9 mouse cellular contexts compared by ENCODE assay signal in the genomic region with DNA sequence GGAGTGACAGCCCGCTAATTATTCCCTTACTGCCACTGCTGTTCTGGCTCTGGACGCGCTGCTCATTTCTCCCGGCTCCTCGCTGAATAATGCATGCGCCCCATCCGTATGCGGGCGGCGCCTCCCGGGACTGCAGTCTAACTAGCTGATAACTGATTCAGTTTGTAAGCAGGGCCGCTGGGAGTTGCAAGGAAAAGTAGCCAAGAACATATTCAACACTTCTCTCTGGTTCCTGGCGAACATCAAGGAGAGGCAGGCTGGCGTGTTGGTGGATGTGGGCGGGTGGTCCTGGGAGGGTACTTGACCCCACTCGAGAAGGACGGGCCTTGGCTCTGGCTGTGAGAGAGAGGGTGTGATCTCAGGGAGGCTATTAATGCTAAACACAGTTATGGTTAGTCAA. TPM values are rescaled to one million over a fixed set of nuclear protein-coding genes. Genes with fewer than 3 reads are reported as not detected.
DNase-seq lines count a peak whose midpoint lies in the region; ATAC-seq and TF ChIP-seq lines count a peak whose summit lies in the region.
"Had no signal": no experiment of that assay in that cellular context is flagged by ENCODE, and none has a peak within 500 bp of the region (broad histone marks: within the 10 kb centered on the region; RNA-seq: fewer than 3 reads in every experiment).

No protein-coding gene starts in this region.

- 2% methylated on average over 17 of the region's 17 CpGs for WGBS in hindbrain, embryonic 12.5 days
- 10% methylated on average over 17 of the region's 17 CpGs for WGBS in stomach, embryonic 15.5 days

- H3K4me2 ChIP-seq in hindbrain, embryonic 12.5 days (replicated peaks), result peak overlapping the region; percentile 53
- H3K4me2 ChIP-seq in stomach, embryonic 15.5 days, result peak overlapping the region; percentile 60

- DNase-seq in brain, embryonic 18.5 days (ENCODE audit: low read depth, low spot score), result peak; percentile 87
- peak; percentile 82 to 86 for DNase-seq in frontal cortex, postnatal 36 days (ENCODE audit: low spot score in 2 of 2)
- DNase-seq in layer of hippocampus, postnatal 14 days (ENCODE audit: low spot score in 2 of 2), result peak; percentile 71 to 89
- DNase-seq in lung, postnatal 36 days, result peak; percentile 42
- no peak for DNase-seq in spleen, postnatal 36 days (ENCODE audit: low spot score in 2 of 2)
- DNase-seq: liver, embryonic 13.5 days had no signal

- H3K9ac ChIP-seq in hindbrain, embryonic 12.5 days, result no peak overlapping the region
- H3K9ac ChIP-seq in stomach, embryonic 15.5 days, result no peak overlapping the region
- H3K9ac ChIP-seq: liver, embryonic 13.5 days had no signal

- H3K27me3 ChIP-seq in E14TG2a.4 (ENCODE audit: insufficient read depth, low read length), result peaks cover 21% of the 10 kb centered on the region
- H3K27me3 ChIP-seq in hindbrain, embryonic 12.5 days, result no peaks in the 10 kb centered on the region
- no peaks in the 10 kb centered on the region for H3K27me3 ChIP-seq in stomach, embryonic 15.5 days (replicated peaks)

- ATAC-seq in hindbrain, embryonic 12.5 days (ENCODE audit: low FRiP score), result peak; percentile 83
- no peak for ATAC-seq in stomach, embryonic 15.5 days (ENCODE audit: insufficient read depth, low FRiP score, low read depth)

- TF ChIP-seq CTCF in E14TG2a.4 (conservative IDR thresholded peaks at IDR 0.05; ENCODE audit: low read length), result no peak

- H3K27ac ChIP-seq in hindbrain, embryonic 12.5 days, result peak overlapping the region; percentile 95
- H3K27ac ChIP-seq in stomach, embryonic 15.5 days, result peak overlapping the region; percentile 55; the same call in 1 of the 2 replicates
- H3K27ac ChIP-seq: liver, embryonic 13.5 days had no signal

- H3K4me1 ChIP-seq in E14TG2a.4 (replicated peaks; ENCODE audit: low read depth, low read length), result peaks cover 65% of the 10 kb centered on the region
- H3K4me1 ChIP-seq in hindbrain, embryonic 12.5 days, result peaks cover 41% of the 10 kb centered on the region
- 0 out of 2 replicates have a peak, but pooled peaks cover 11% of the 10 kb centered on the region for H3K4me1 ChIP-seq in stomach, embryonic 15.5 days
- H3K4me1 ChIP-seq: liver, embryonic 13.5 days had no signal

- H3K4me3 ChIP-seq in E14TG2a.4 (replicated peaks; ENCODE audit: low read length), result peak overlapping the region; percentile 64; the same call in 1 of the 2 replicates
- H3K4me3 ChIP-seq in hindbrain, embryonic 12.5 days, result no peak overlapping the region
- H3K4me3 ChIP-seq in stomach, embryonic 15.5 days (replicated peaks), result peak overlapping the region; percentile 25
- H3K4me3 ChIP-seq: liver, embryonic 13.5 days had no signal

- no peaks in the 10 kb centered on the region for H3K36me3 ChIP-seq in E14TG2a.4 (ENCODE audit: insufficient read depth, low read length)
- no peaks in the 10 kb centered on the region for H3K36me3 ChIP-seq in hindbrain, embryonic 12.5 days
- H3K36me3 ChIP-seq in stomach, embryonic 15.5 days, result no peaks in the 10 kb centered on the region
- H3K36me3 ChIP-seq: liver, embryonic 13.5 days had no signal

- no peaks in the 10 kb centered on the region for H3K9me3 ChIP-seq in E14TG2a.4 (ENCODE audit: low read length)
- H3K9me3 ChIP-seq in hindbrain, embryonic 12.5 days (replicated peaks), result no peaks in the 10 kb centered on the region
- H3K9me3 ChIP-seq in stomach, embryonic 15.5 days, result no peaks in the 10 kb centered on the region
- H3K9me3 ChIP-seq: liver, embryonic 13.5 days had no signal

RNA-seq across cellular contexts. Expression of gene Gm26897, which starts 28.4 kb away (rescaled TPM):
- polyA plus RNA-seq in hindbrain, embryonic 12.5 days (2016; fragmentation: Nextera tagmentation; extraction: Ambion mirVana), result not detected in 2 replicates
- total RNA-seq in layer of hippocampus, postnatal 14 days (2021), result not detected
- polyA plus RNA-seq in stomach, embryonic 15.5 days (2015; fragmentation: Nextera tagmentation; extraction: Ambion mirVana), result not detected in 2 replicates
- polyA plus RNA-seq: liver, embryonic 13.5 days had no signal

Comparison
In these comparisons a context has a peak if more than half of its experiments do, and no peak if none do; other contexts are left out.
1. DNase-seq: peak in brain, embryonic 18.5 days (single experiment), frontal cortex, postnatal 36 days (2 of 2), layer of hippocampus, postnatal 14 days (2 of 2) and lung, postnatal 36 days (single experiment); none in spleen, postnatal 36 days (0 of 2).